Mouse (Mus musculus): ENCODE results near the gene Pdcd4. TPM values are rescaled to one million over a fixed set of nuclear protein-coding genes. Genes with fewer than 3 reads are reported as not detected.

The Pdcd4 gene
- polyA plus RNA-seq, 1 experiment = 78.8 TPM

DNA sequence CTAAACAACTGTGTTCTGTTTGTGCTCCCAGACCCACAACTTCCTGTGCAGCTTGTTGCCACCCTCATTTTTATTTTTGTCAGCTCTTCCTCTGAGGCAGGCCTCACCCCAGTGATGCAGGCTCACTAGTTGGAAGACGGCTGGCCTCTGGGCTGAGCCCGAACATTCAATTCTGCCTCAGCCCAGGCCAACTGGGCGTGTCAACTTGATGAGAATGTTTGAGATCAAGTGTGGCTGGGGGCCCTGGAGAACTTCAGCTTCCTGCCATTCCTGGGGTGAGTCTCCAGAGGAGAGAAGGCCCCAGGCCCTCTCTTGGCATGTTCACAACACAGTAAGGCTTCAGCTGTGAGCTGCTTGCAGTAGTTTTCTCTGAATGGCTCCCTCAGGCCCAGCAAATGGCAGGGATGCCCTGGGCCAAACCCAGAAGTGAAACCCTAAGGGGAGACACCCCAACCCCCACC, 1.7 kb downstream of the Pdcd4 start:
- no peak for TF ChIP-seq EP300 (IDR thresholded peaks at IDR 0.05; ENCODE audit: insufficient read depth, low read depth, low read length)
- TF ChIP-seq CTCF (IDR thresholded peaks at IDR 0.05; ENCODE audit: low read depth, low read length) = no peak
- no peak for TF ChIP-seq POLR2A (IDR thresholded peaks at IDR 0.05; ENCODE audit: insufficient read depth, low read length)
- H3K27ac ChIP-seq (ENCODE audit: insufficient read depth, low read length) = no peak overlapping the region
- H3K9me3 ChIP-seq (replicated peaks; ENCODE audit: control insufficient read depth, insufficient read depth, low read length, poor library complexity, severe bottlenecking) = no peaks in the 10 kb centered on the region
- H3K4me1 ChIP-seq (ENCODE audit: control insufficient read depth, insufficient read depth, low read length) = no peaks in the 10 kb centered on the region
- H3K9ac ChIP-seq (ENCODE audit: low read depth, poor library complexity, severe bottlenecking) = no peak overlapping the region
- H3K4me3 ChIP-seq (ENCODE audit: low read depth, low read length) = no peak overlapping the region
- no peaks in the 10 kb centered on the region for H3K27me3 ChIP-seq (ENCODE audit: control insufficient read depth, insufficient read depth, low read length, poor library complexity, severe bottlenecking)
- H3K36me3 ChIP-seq (ENCODE audit: control insufficient read depth, insufficient read depth, low read length, poor library complexity, severe bottlenecking) = no peaks in the 10 kb centered on the region

DNA sequence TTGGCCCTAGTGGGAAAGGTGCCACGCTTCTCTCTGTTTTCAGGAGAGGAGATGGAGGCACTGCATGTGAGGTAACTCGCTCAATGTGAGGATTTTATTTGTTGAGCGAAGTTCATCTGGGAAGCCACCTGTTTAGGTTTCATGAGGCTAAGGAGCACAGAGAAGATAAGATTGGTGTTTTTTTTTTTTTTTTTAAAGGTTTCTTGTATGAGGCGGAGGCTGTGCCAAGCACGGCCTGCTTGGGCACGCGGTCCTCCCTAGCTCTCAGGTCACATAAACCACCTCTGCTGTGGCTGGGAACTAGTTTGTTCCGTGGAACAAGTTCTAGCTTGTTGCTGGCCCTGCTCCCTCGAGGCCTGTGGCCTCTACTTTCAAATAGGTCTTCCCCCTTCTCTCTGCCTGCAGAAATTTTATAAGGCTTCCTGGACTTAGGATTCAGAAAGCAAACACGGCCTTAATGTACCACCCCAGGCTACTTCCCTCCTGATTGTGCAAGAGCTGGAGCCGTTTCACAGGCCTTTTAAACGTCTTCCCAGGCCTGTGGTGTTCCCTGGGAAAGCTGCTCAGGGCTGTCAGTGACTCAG, 2.6 kb downstream of the Pdcd4 start:
- H3K9me3 ChIP-seq (replicated peaks; ENCODE audit: control insufficient read depth, insufficient read depth, low read length, poor library complexity, severe bottlenecking) = no peaks in the 10 kb centered on the region
- H3K9ac ChIP-seq (ENCODE audit: low read depth, poor library complexity, severe bottlenecking) = no peak overlapping the region
- H3K36me3 ChIP-seq (ENCODE audit: control insufficient read depth, insufficient read depth, low read length, poor library complexity, severe bottlenecking) = no peaks in the 10 kb centered on the region
- H3K27ac ChIP-seq (ENCODE audit: insufficient read depth, low read length) = no peak overlapping the region
- no peak overlapping the region for H3K4me3 ChIP-seq (ENCODE audit: low read depth, low read length)
- no peaks in the 10 kb centered on the region for H3K27me3 ChIP-seq (ENCODE audit: control insufficient read depth, insufficient read depth, low read length, poor library complexity, severe bottlenecking)
- TF ChIP-seq EP300 (IDR thresholded peaks at IDR 0.05; ENCODE audit: insufficient read depth, low read depth, low read length) (no peak), POLR2A (IDR thresholded peaks at IDR 0.05; ENCODE audit: insufficient read depth, low read length) (no peak), CTCF (IDR thresholded peaks at IDR 0.05; ENCODE audit: low read depth, low read length) (no peak)
- H3K4me1 ChIP-seq (ENCODE audit: control insufficient read depth, insufficient read depth, low read length) = no peaks in the 10 kb centered on the region

DNA sequence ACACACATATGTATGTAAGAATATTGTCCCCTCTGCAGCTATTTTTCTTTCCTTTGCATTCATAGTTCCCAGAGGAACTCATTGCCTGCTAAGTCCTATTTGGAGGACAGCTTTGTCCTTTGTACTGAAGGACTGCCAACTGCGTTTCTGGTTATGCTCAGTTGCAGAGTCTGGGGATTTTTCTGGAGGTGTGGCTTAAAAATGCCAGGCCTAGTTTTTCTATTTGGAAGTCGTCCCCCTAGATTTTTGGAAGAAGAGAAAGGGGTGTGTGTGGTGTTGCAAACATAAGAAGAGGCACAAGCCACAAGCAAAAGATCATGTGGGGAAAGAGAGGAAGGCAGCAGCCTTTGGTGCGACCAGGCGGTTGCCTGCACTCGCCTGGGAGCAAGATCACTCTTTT, 6.0 kb downstream of the Pdcd4 start:
- H3K9ac ChIP-seq (ENCODE audit: low read depth, poor library complexity, severe bottlenecking) = no peak overlapping the region
- no peak overlapping the region for H3K27ac ChIP-seq (ENCODE audit: insufficient read depth, low read length)
- TF ChIP-seq EP300 (IDR thresholded peaks at IDR 0.05; ENCODE audit: insufficient read depth, low read depth, low read length) = no peak
- H3K4me3 ChIP-seq (ENCODE audit: low read depth, low read length) = no peak overlapping the region
- H3K36me3 ChIP-seq (ENCODE audit: control insufficient read depth, insufficient read depth, low read length, poor library complexity, severe bottlenecking) = no peaks in the 10 kb centered on the region
- no peaks in the 10 kb centered on the region for H3K27me3 ChIP-seq (ENCODE audit: control insufficient read depth, insufficient read depth, low read length, poor library complexity, severe bottlenecking)
- no peaks in the 10 kb centered on the region for H3K4me1 ChIP-seq (ENCODE audit: control insufficient read depth, insufficient read depth, low read length)
- H3K9me3 ChIP-seq (replicated peaks; ENCODE audit: control insufficient read depth, insufficient read depth, low read length, poor library complexity, severe bottlenecking) = no peaks in the 10 kb centered on the region

DNA sequence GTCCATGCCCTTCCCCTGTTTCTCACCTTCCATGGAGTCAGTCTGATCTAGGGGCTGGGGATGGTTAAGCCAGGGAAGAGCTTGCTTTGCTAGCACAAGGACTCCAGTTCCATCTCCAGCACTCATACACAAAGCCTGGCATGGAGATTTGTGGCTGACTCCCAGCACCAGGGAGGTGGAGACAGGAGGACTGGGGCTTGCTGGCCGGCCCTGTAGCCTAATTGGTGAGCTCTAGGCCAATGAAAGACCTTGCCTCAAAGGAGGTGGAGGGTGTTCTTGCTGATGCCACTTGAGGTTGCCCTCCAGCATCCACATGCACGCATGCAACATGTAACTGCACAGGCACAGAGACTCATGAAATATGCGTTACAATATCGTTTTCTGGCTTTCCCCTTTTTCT, 6.5 kb downstream of the Pdcd4 start:
- Histone ChIP-seq H3K9ac (ENCODE audit: low read depth, poor library complexity, severe bottlenecking) (no peak overlapping the region), H3K4me3 (ENCODE audit: low read depth, low read length) (no peak overlapping the region), H3K4me1 (ENCODE audit: control insufficient read depth, insufficient read depth, low read length) (no peaks in the 10 kb centered on the region), H3K27ac (ENCODE audit: insufficient read depth, low read length) (no peak overlapping the region), H3K9me3 (replicated peaks; ENCODE audit: control insufficient read depth, insufficient read depth, low read length, poor library complexity, severe bottlenecking) (no peaks in the 10 kb centered on the region), H3K27me3 (ENCODE audit: control insufficient read depth, insufficient read depth, low read length, poor library complexity, severe bottlenecking) (no peaks in the 10 kb centered on the region), H3K36me3 (ENCODE audit: control insufficient read depth, insufficient read depth, low read length, poor library complexity, severe bottlenecking) (no peaks in the 10 kb centered on the region)
- no peak for TF ChIP-seq CTCF (IDR thresholded peaks at IDR 0.05; ENCODE audit: low read depth, low read length)
- TF ChIP-seq EP300 (IDR thresholded peaks at IDR 0.05; ENCODE audit: insufficient read depth, low read depth, low read length) = no peak
- no peak for TF ChIP-seq POLR2A (IDR thresholded peaks at IDR 0.05; ENCODE audit: insufficient read depth, low read length)

- Histone ChIP-seq H3K9me3 (replicated peaks; ENCODE audit: control insufficient read depth, insufficient read depth, low read length, poor library complexity, severe bottlenecking) (no peaks in the 10 kb centered on the region), H3K27ac (ENCODE audit: insufficient read depth, low read length) (no peak overlapping the region), H3K9ac (ENCODE audit: low read depth, poor library complexity, severe bottlenecking) (no peak overlapping the region), H3K4me1 (ENCODE audit: control insufficient read depth, insufficient read depth, low read length) (no peaks in the 10 kb centered on the region), H3K36me3 (ENCODE audit: control insufficient read depth, insufficient read depth, low read length, poor library complexity, severe bottlenecking) (no peaks in the 10 kb centered on the region), H3K27me3 (ENCODE audit: control insufficient read depth, insufficient read depth, low read length, poor library complexity, severe bottlenecking) (no peaks in the 10 kb centered on the region), H3K4me3 (ENCODE audit: low read depth, low read length) (no peak overlapping the region)
- TF ChIP-seq EP300 (IDR thresholded peaks at IDR 0.05; ENCODE audit: insufficient read depth, low read depth, low read length) (no peak), CTCF (IDR thresholded peaks at IDR 0.05; ENCODE audit: low read depth, low read length) (no peak), POLR2A (IDR thresholded peaks at IDR 0.05; ENCODE audit: insufficient read depth, low read length) (no peak)
These were observed 7.2 kb downstream of the Pdcd4 start for GRCm38 (mm10) chr19:53898970-53899900.

Data from ES-Bruce4 (cell line).